Mouse (Mus musculus): Measurements from ENCODE around the gene Usp3. TPM values are rescaled to one million over a fixed set of nuclear protein-coding genes. Genes with fewer than 3 reads are reported as not detected.

Usp3 gene
- 16.9 TPM for polyA plus RNA-seq (2014; fragmentation: Illumina TruSeq; extraction: RNeasy Lipid Tissue Mini Kit (QIAGEN cat#74804); ENCODE audit: low read depth, low replicate concordance)

GRCm38 (mm10) chr9:66592708-66593612 lies at the start of gene Usp3:
Gene Usp3 (minus strand): TSS chr9:66593142.

DNA sequence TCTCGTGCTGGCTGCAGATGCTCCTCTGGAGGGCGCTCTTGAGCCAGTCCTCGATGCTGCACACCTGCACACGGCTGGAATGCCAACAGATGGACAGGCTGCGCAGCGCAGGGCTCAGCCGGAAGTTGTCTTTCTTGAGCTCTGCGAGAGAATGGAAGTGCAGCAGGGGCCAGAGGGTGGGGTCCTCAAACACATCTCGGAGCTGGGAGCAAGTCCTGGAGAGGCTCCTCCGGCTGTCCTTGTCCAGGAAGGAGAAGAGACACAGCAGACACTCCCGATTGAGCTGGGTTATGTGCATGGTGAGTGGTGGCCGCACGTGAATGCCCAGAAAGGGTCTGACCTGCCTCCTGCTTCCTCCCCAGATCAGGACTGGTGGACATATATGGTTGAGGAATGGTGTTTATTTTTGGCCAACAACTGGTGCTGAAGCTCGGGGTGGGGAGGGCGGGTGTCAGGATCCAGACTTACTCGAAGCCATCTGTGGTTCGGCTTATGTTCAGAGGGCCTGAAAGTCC lies 78.6 kb downstream of the Usp3 start, which contains the start of gene Fbxl22:
Gene Fbxl22, minus strand, starts transcription at position 338 of the 515 bp plus-strand sequence.

Other genes starting within 250 kb of the Usp3 start
- gene Herc1, start 242.7 kb downstream of the Usp3 start, polyA plus RNA-seq (2014; fragmentation: Illumina TruSeq; extraction: RNeasy Lipid Tissue Mini Kit (QIAGEN cat#74804); ENCODE audit: low read depth, low replicate concordance): 21.7 TPM
- 18.5 TPM for gene Fbxl22, start 78.5 kb downstream of the Usp3 start, polyA plus RNA-seq (2014; fragmentation: Illumina TruSeq; extraction: RNeasy Lipid Tissue Mini Kit (QIAGEN cat#74804); ENCODE audit: low read depth, low replicate concordance)
- gene Car12, start 120.5 kb upstream of the Usp3 start, polyA plus RNA-seq (2014; fragmentation: Illumina TruSeq; extraction: RNeasy Lipid Tissue Mini Kit (QIAGEN cat#74804); ENCODE audit: low read depth, low replicate concordance): not detected
- gene Aph1b, start 202.3 kb upstream of the Usp3 start, polyA plus RNA-seq (2014; fragmentation: Illumina TruSeq; extraction: RNeasy Lipid Tissue Mini Kit (QIAGEN cat#74804); ENCODE audit: low read depth, low replicate concordance): 6.4 TPM
- gene Gm10647, start 203.9 kb upstream of the Usp3 start, polyA plus RNA-seq (2014; fragmentation: Illumina TruSeq; extraction: RNeasy Lipid Tissue Mini Kit (QIAGEN cat#74804); ENCODE audit: low read depth, low replicate concordance): not detected
- gene Aph1c, start 241.6 kb upstream of the Usp3 start, polyA plus RNA-seq (2014; fragmentation: Illumina TruSeq; extraction: RNeasy Lipid Tissue Mini Kit (QIAGEN cat#74804); ENCODE audit: low read depth, low replicate concordance): 2.3 TPM

Measured in heart, adult 10 weeks (tissue).